Mouse (Mus musculus): ENCODE measurements around the gene H2al2b. TPM values are rescaled to one million over a fixed set of nuclear protein-coding genes. Genes with fewer than 3 reads are reported as not detected.
"Not testable (repeated sequence)": the region's sequence is repeated elsewhere in the genome, so short reads cannot be mapped to it uniquely, and the experiment has no call there.

Gene H2al2b
- polyA plus RNA-seq (2015; fragmentation: Nextera tagmentation; extraction: Ambion mirVana), result not detected in 2 replicates

DNA sequence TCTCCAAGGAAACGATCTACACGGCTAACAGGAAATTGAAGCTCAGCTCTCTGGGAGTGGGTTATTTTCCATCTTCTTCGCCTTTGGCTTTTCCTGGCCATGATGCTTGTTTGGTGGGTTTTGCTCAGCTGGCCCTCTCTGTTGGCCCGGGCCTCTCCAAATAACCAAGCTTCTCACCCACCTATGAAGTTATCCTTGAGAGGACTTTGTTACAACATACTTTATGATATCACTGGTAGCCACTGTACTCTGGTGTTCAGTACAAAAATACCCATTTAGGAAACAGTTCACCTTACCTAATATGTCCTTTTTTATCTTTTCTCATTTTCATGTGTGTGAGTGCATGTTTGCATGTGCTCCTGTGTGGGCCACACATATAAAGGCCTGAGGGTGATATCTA, at the start of gene H2al2b:
Gene H2al2b, minus strand, starts transcription at position 101 of the 400 bp plus-strand sequence.
- H3K9ac ChIP-seq; H3K9me3 ChIP-seq; H3K36me3 ChIP-seq; H3K4me1 ChIP-seq (replicated peaks); ATAC-seq (ENCODE audit: low read depth); H3K27ac ChIP-seq (replicated peaks); H3K4me2 ChIP-seq; H3K4me3 ChIP-seq; H3K27me3 ChIP-seq: not testable (repeated sequence)
- WGBS, result no CpG with 5 or more reads among the region's 4 CpGs

Other genes starting within 250 kb of the H2al2b start
- gene H2al2c, start 121.6 kb downstream of the H2al2b start, polyA plus RNA-seq (2015; fragmentation: Nextera tagmentation; extraction: Ambion mirVana), result not detected in 2 replicates
- gene Sry, start 57.0 kb downstream of the H2al2b start, polyA plus RNA-seq (2015; fragmentation: Nextera tagmentation; extraction: Ambion mirVana), result not detected in 2 replicates
- gene Gm4064, start 75.5 kb upstream of the H2al2b start, polyA plus RNA-seq (2015; fragmentation: Nextera tagmentation; extraction: Ambion mirVana), result 0.20 TPM in 1 of 2 replicates, not detected in the other
- not detected in 2 replicates for gene Rbmy, start 110.0 kb upstream of the H2al2b start, polyA plus RNA-seq (2015; fragmentation: Nextera tagmentation; extraction: Ambion mirVana)
- gene Gm10256, start 110.0 kb upstream of the H2al2b start, polyA plus RNA-seq (2015; fragmentation: Nextera tagmentation; extraction: Ambion mirVana), result not detected in 2 replicates
- gene Gm10352, start 180.3 kb upstream of the H2al2b start, polyA plus RNA-seq (2015; fragmentation: Nextera tagmentation; extraction: Ambion mirVana), result not detected in 2 replicates
- gene Gm29289, start 211.9 kb upstream of the H2al2b start, polyA plus RNA-seq (2015; fragmentation: Nextera tagmentation; extraction: Ambion mirVana), result not detected in 2 replicates